Mouse (Mus musculus) lung, embryonic 14.5 days (tissue): ENCODE results near the gene Gm9508. TPM values are rescaled to one million over a fixed set of nuclear protein-coding genes. Genes with fewer than 3 reads are reported as not detected.
"Not testable (repeated sequence)": the region's sequence is repeated elsewhere in the genome, so short reads cannot be mapped to it uniquely, and the experiment has no call there.

ENCODE experiments used
- ATAC-seq: fragments of 200-750 bp; cut with Nextera tagmentation; 2 replicates; pipeline ENCODE4 v1.8.0; 2017; ENCODE audit warnings: mild to moderate bottlenecking, moderate TSS enrichment, moderate library complexity; ENCODE audit not compliant: insufficient read depth
- DNase-seq: peaks from one replicate; pipeline ENCODE4 v3.0.0-alpha.2; 2015
- H3K27ac ChIP-seq: fragments of 300-500 bp; sonication (generic); 2 replicates; pipeline ENCODE4 v1.5.1; 2014; ENCODE audit warnings: low read depth, mild to moderate bottlenecking, moderate library complexity
- H3K27me3 ChIP-seq: fragments of 300-500 bp; sonication (generic); 2 replicates; pipeline ENCODE4 v1.6.1; 2014; ENCODE audit warnings: low read length, control low read depth; ENCODE audit not compliant: insufficient read depth
- H3K36me3 ChIP-seq: fragments of 300-500 bp; sonication (generic); 2 replicates; pipeline ENCODE4 v1.6.1; 2014; ENCODE audit warnings: control low read depth; ENCODE audit not compliant: insufficient read depth
- H3K4me1 ChIP-seq: fragments of 300-500 bp; sonication (generic); 2 replicates; pipeline ENCODE4 v1.6.1; 2014; ENCODE audit warnings: antibody characterized with exemption, control low read depth; ENCODE audit not compliant: insufficient read depth
- H3K4me2 ChIP-seq: fragments of 300-500 bp; sonication (generic); 2 replicates; pipeline ENCODE4 v1.6.1; 2014; ENCODE audit warnings: mild to moderate bottlenecking
- H3K4me3 ChIP-seq: fragments of 300-500 bp; sonication (generic); 2 replicates; pipeline ENCODE4 v1.5.1; 2014; ENCODE audit warnings: low read depth, low read length
- H3K9ac ChIP-seq: fragments of 300-500 bp; sonication (generic); 2 replicates; pipeline ENCODE4 v1.6.1; 2014
- H3K9me3 ChIP-seq: fragments of 300-500 bp; sonication (generic); 2 replicates; pipeline ENCODE4 v1.6.1; 2016; ENCODE audit warnings: low read depth, low read length, control low read depth
- CTCF ChIP-seq: IDR thresholded peaks from 2 replicates; pipeline ENCODE4 v1.5.1; 2016; ENCODE audit warnings: antibody characterized with exemption, low read depth
- WGBS: fragments of 180-500 bp; shearing (Covaris S2); extraction: QIAGEN DNeasy Blood & Tissue Kit; methylation state at CpG from one replicate; pipeline ENCODE4 v1.1.7; 2014; 5-methylcytosine and 5-hydroxymethylcytosine counted together
- polyA plus RNA-seq: library from polyadenylated mRNA; unstranded; fragments of >200 nt; fragmentation: Nextera tagmentation; extraction: Ambion mirVana; gene quantifications from 2 replicates; pipeline ENCODE4 v1.2.1, GENCODE M21; 2014

Gene Gm9508
- polyA plus RNA-seq, 1 experiment from 2014 or later: not detected

DNA sequence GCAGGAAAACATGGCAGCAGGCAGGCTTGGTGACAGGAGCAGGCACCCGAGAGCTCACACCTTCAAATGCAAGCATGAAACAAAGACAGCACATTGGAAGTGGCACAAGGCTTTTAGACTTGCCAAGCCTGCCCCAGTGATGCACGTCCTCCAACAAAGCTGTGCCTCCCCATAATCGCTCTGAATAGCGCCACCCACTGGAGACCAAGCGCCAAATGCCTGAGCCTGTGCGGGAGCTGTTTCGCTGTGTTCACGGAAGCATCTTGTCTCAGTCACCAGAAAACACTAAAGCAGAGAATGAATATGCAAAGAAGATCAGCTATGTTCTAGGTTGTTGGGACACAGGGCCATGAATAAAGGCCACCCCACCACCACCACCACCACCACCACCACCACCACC is 27.8 kb upstream of the Gm9508 start:
- Histone ChIP-seq H3K27me3 (no peaks in the 10 kb centered on the region), H3K9me3 (peaks cover 4% of the 10 kb centered on the region), H3K4me2 (no peak overlapping the region), H3K4me3 (no peak overlapping the region), H3K9ac (no peak overlapping the region), H3K27ac (no peak overlapping the region), H3K36me3 (no peaks in the 10 kb centered on the region), H3K4me1 (no peaks in the 10 kb centered on the region)
- 0 out of 2 replicates have a peak, but pooled peaks have one; percentile 2 for TF ChIP-seq CTCF
- DNase-seq (no peak), ATAC-seq (no peak)
- WGBS: 73% methylated on average over 8 of the region's 8 CpGs

DNA sequence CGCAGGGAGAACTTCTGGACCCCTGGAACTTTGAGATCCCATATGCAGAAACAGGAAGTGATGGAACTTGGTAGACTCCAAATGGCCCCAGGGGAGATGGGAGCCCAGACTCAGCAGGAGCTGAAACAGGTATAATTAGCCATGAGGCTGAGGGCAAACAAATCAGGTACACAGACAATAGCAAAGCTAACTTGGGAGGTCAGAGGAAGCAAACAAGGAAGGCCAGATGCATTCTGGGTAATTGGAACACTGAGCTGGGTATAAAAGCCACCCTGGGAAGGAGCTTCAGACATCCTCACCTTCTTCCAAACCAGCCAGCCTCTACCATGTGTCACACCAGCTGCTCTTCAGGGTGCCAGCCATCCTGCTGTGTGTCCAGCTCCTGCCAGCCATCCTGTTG is 23.3 kb upstream of the Gm9508 start, which contains the start of gene Krtap12-1:
Gene Krtap12-1, plus strand, starts transcription at position 301 of the 400 bp plus-strand sequence.
- H3K4me1 ChIP-seq, H3K9ac ChIP-seq, H3K4me3 ChIP-seq, H3K4me2 ChIP-seq, H3K27ac ChIP-seq, H3K27me3 ChIP-seq, H3K36me3 ChIP-seq, H3K9me3 ChIP-seq, ATAC-seq, DNase-seq: not testable (repeated sequence)
- WGBS: 87% methylated on average over 1 of the region's 1 CpGs

DNA sequence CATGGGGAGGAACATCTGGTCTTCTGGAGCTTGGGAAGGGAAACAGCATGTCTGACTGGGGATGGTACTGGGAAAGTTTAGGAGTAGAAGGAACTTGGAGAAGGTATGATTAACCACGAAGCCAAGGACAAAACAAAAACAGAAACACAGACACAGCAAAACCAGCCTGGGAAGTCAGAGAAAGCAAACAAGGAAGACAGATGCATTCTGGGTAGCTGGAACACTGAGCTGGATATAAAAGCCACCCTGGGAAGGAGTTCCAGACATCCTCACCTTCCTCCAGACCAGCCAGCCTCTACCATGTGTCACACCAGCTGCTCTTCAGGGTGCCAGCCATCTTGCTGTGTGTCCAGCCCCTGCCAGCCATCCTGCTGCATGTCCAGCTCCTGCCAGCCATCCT is 18.5 kb upstream of the Gm9508 start, which contains the start of gene Gm10142:
Gene Gm10142, plus strand, starts transcription at position 301 of the 400 bp plus-strand sequence.
- Histone ChIP-seq H3K27ac (no peak within 1 kb of the TSS), H3K4me2 (no peak within 1 kb of the TSS), H3K9me3 (peaks cover 4% of the 10 kb centered on the region), H3K9ac (no peak within 1 kb of the TSS), H3K27me3 (no peaks in the 10 kb centered on the region), H3K36me3 (no peaks in the 10 kb centered on the region), H3K4me1 (no peaks in the 10 kb centered on the region), H3K4me3 (no peak within 1 kb of the TSS)
- 80% methylated on average over 1 of the region's 1 CpGs for WGBS
- no peak for ATAC-seq
- no peak for DNase-seq
- no peak for TF ChIP-seq CTCF

GRCm38 (mm10) chr10:77713734-77714133 is 16.7 kb upstream of the Gm9508 start:
- H3K36me3 ChIP-seq: no peaks in the 10 kb centered on the region
- H3K27me3 ChIP-seq: no peaks in the 10 kb centered on the region
- ATAC-seq (no peak), DNase-seq (no peak)
- no peak for TF ChIP-seq CTCF
- WGBS: 47% methylated on average over 4 of the region's 4 CpGs
- H3K9me3 ChIP-seq: no peaks in the 10 kb centered on the region
- no peak overlapping the region for H3K9ac ChIP-seq
- no peak overlapping the region for H3K27ac ChIP-seq
- no peak overlapping the region for H3K4me2 ChIP-seq
- H3K4me3 ChIP-seq: no peak overlapping the region
- no peaks in the 10 kb centered on the region for H3K4me1 ChIP-seq

GRCm38 (mm10) chr10:77711157-77711556 is 14.1 kb upstream of the Gm9508 start, which contains the start of gene Gm10024:
Gene Gm10024 (plus strand): TSS chr10:77711457.
- not testable (repeated sequence) for H3K4me1 ChIP-seq, H3K36me3 ChIP-seq, H3K9ac ChIP-seq, DNase-seq, H3K27me3 ChIP-seq, H3K27ac ChIP-seq, H3K9me3 ChIP-seq, H3K4me3 ChIP-seq, H3K4me2 ChIP-seq, ATAC-seq

GRCm38 (mm10) chr10:77709831-77710230 is 12.8 kb upstream of the Gm9508 start:
- WGBS: 73% methylated on average over 3 of the region's 3 CpGs

GRCm38 (mm10) chr10:77706326-77706725 is 9.3 kb upstream of the Gm9508 start, which contains the start of gene Gm10272:
Gene Gm10272 (plus strand): TSS chr10:77706626.
- Histone ChIP-seq H3K27ac (no peak within 1 kb of the TSS), H3K4me2 (no peak within 1 kb of the TSS), H3K27me3 (no peaks in the 10 kb centered on the region), H3K9me3 (no peaks in the 10 kb centered on the region), H3K4me3 (no peak within 1 kb of the TSS), H3K4me1 (no peaks in the 10 kb centered on the region), H3K36me3 (no peaks in the 10 kb centered on the region), H3K9ac (no peak within 1 kb of the TSS)
- ATAC-seq (no peak), DNase-seq (no peak)
- 97% methylated on average over 1 of the region's 1 CpGs for WGBS
- no peak for TF ChIP-seq CTCF

More at GRCm38 (mm10) chr10:77709831-77710230, 12.8 kb upstream of the Gm9508 start:
- DNase-seq: peak; percentile 39
- Histone ChIP-seq H3K27me3 (no peaks in the 10 kb centered on the region), H3K4me1 (no peaks in the 10 kb centered on the region), H3K9me3 (no peaks in the 10 kb centered on the region), H3K36me3 (no peaks in the 10 kb centered on the region), H3K4me2 (no peak overlapping the region), H3K27ac (no peak overlapping the region), H3K9ac (no peak overlapping the region), H3K4me3 (no peak overlapping the region)
- no peak for ATAC-seq
- peak; percentile 21; the same call in 1 of the 2 replicates for TF ChIP-seq CTCF

GRCm38 (mm10) chr10:77690356-77690807 is 6.7 kb downstream of the Gm9508 start, which contains the start of gene Gm19402:
Gene Gm19402 (minus strand): TSS chr10:77690757.
- not testable (repeated sequence) for H3K36me3 ChIP-seq, H3K9me3 ChIP-seq, ATAC-seq, H3K4me3 ChIP-seq, H3K4me2 ChIP-seq, H3K4me1 ChIP-seq, H3K27ac ChIP-seq, H3K9ac ChIP-seq, DNase-seq
- 66% methylated on average over 3 of the region's 3 CpGs for WGBS
- H3K27me3 ChIP-seq: peaks cover 31% of the 10 kb centered on the region
